Mouse (Mus musculus): Measurements from ENCODE around the gene Gm1553. TPM values are rescaled to one million over a fixed set of nuclear protein-coding genes. Genes with fewer than 3 reads are reported as not detected.

Gm1553 gene
- not detected for polyA plus RNA-seq (2017; shearing (Covaris generic))

DNA sequence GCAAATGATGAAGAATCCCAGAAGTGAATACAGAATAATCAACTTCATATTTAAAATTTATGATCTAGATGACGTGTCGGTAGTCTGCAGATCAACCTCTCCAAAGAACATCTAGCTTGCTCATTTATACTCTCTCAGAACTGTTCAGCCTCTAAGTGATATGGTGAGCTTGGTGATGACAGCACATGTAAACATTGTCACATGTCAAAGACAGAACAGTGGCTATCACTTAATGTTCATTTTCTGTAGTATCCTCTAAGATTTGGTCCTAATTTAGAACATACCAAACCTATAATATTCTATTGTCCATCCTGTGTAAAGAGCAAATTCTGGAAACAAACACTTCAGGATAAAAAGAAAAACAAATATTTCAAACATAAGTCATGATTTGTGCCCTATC lies at the start of gene Gm1553:
Gene Gm1553 (minus strand): TSS at position 101 of the 400 bp plus-strand sequence.

Other genes with a start within 250 kb of the Gm1553 start
- gene 4932415D10Rik, start 176.0 kb downstream of the Gm1553 start, polyA plus RNA-seq (2017; shearing (Covaris generic)): not detected
- gene Gm4924, start 138.4 kb downstream of the Gm1553 start, polyA plus RNA-seq (2017; shearing (Covaris generic)): 11.9 TPM
- gene 1190007I07Rik, start 130.6 kb upstream of the Gm1553 start, polyA plus RNA-seq (2017; shearing (Covaris generic)): 39.9 TPM
- gene Tdg, start 137.2 kb upstream of the Gm1553 start, polyA plus RNA-seq (2017; shearing (Covaris generic)): 33.9 TPM
- 1.5 TPM for gene Glt8d2, start 198.0 kb upstream of the Gm1553 start, polyA plus RNA-seq (2017; shearing (Covaris generic))
- gene Hcfc2, start 203.5 kb upstream of the Gm1553 start, polyA plus RNA-seq (2017; shearing (Covaris generic)): 45.1 TPM

Measured in inflammation-experienced regulatory T-cells, adult 16 weeks (primary cell).